Mouse (Mus musculus) granulocyte monocyte progenitor cell, adult 5-6 weeks (primary cell): ENCODE data around the gene Ptprg. TPM values are rescaled to one million over a fixed set of nuclear protein-coding genes. Genes with fewer than 3 reads are reported as not detected.
"Not testable (repeated sequence)": the region's sequence is repeated elsewhere in the genome, so short reads cannot be mapped to it uniquely, and the experiment has no call there.

Experiments
- ATAC-seq: replicated peaks from 2 replicates; pipeline ENCODE4 v1.8.0; 2016; ENCODE audit warnings: mild to moderate bottlenecking, moderate TSS enrichment, inconsistent platforms; ENCODE audit not compliant: poor library complexity, severe bottlenecking
- total RNA-seq, 2 experiments: library from RNA; stranded (forward) in 1 of 2; stranded (reverse) in 1 of 2; fragments of 200-712, 200-1000 nt in 1 of 2; fragments of >200 nt in 1 of 2; fragmentation: Nextera tagmentation in 1 of 2; gene quantifications; 2 replicates each; pipeline ENCODE4 v1.2.3; 2014 to 2017

The Ptprg gene
- total RNA-seq, 2 experiments from 2014 or later, result not detected

DNA sequence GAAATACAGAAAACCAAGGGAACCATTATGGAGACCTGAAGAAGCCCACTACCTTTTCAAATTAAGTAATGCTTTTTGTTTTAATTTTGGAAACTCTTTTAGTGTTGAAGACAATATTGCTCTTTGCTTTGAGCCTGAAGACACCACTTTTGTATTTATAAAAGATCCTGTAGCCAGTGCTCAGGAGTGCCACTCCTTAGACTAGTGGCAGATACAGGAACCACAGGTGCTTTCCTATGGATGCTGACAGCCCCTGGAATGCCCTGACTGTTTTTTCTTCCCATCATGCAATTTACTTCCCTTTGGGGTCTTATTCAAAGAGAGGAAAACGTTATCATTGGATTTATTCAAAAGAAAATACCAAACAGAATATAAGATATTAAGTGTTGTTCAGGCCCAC is 381.9 kb downstream of the Ptprg start:
- ATAC-seq, result no peak

DNA sequence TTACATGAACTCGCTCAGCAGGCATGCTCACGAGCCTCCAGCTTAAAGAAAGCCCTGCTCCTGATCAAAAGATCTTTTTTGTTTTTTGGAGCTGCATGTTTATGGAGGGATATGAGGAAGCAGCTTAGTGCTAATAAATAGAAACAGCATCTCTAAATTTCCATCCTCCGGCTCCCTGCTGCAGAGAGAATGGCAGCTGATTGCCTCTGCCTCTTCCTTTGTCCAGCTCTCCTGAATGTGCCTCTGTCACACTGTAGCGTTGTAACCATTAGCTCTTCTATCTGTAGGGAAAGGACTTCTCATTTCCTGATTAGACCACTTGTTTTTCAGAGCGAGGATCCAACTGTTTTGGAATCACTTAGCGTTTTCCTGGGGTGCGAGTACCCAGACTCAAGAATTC is 382.4 kb downstream of the Ptprg start:
- no peak for ATAC-seq

DNA sequence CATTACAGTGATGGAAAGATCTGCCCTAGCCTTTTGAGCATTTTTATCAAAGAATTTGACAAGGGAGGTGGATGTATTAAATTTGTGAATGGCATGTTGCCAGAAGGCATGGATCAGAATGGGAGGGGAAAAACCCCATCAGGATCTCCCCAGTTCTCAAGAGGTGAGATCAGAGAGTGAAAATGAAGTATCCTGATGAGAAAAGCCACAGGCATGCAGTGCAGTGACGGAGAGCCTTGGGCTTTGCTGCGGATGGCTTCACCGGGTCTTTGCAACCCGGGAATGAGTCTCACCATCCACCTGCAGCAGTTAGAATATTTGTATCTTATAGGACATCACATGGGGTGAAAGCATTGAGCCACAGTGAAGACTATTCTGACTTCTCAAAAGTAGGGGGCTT is 385.6 kb downstream of the Ptprg start:
- no peak for ATAC-seq

DNA sequence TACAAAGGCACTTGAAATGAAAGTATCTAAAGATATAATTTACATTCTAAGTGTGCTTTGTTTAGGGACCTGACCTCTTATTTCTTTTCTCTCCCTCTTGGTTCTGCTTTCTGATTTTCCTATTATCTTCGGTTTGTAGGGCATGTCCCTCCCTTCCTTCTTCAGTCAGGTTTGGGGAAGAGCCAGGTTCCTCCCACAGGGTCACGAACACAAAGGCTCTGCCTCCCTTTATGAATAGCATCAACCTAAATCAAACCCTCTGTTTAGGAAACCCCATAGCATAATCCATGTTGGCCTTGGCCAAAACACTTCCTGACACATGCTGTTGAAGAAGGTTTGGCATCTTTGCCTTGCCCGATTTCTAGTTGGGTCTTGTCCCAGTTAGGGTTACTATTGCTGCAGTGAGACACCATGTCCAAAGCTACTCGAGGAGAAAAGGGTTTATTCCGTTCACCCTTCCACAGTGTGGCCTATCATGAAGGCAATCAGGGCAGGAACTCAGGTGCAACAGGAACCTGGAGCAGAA is 388.7 kb downstream of the Ptprg start:
- ATAC-seq, result no peak

DNA sequence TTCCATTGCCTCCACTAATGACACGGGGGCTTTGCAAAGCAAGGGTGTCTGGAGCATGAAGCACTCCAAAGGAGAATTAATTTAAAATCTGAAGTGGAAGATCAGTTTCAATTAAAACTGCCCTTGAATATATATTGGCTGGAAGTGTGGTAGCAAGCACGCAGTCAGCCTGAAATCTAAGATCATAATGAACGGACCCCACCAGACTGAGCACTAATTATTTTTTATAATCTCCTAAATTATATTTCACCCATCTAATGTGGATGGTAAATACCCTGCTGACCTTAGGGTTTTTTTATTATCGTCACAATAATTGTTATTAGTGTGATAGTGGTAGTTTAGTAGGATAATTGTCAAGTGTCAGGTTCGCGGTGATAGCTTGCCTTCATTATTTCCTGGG is 397.0 kb downstream of the Ptprg start:
- ATAC-seq, result no peak

DNA sequence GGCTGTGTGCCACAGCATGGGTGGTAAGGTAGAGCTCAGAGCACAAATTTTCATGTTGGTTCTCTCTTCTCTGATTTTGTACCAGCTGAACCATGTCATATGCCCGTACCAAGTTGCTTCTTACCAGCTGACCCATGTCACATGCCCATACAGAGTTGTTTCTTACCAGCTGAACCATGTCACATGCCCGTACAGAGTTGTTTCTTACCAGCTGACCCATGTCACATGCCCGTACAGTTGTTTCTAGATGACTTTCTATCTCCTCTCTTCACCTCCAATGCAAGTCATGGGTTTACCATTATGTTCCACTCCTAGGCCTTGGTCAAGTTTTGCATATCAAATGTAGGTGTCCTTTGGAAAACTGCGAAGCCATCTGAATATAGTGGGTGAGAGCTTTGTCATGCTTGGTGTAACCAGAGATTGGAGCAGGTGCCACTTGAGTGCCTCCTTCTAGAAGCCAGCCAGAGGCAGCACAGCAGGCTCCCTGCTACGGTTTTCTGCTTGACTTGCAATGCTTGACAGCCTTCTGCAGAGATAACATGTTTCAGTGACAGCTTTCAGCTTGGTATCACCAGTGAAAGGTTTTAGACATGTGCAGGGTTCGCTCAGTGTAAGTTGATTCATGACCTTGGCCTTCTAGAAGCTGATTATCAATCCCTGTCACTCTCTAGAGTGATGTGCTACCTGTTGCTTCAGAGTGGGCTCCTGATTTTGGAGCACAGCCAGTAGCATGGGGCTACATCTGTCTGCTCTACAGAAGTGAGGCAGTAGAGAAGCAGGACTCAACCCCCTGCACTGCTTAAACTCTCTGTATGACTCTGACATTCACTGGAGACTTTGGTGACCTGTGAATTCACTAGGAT is 401.9 kb downstream of the Ptprg start:
- no peak for ATAC-seq

DNA sequence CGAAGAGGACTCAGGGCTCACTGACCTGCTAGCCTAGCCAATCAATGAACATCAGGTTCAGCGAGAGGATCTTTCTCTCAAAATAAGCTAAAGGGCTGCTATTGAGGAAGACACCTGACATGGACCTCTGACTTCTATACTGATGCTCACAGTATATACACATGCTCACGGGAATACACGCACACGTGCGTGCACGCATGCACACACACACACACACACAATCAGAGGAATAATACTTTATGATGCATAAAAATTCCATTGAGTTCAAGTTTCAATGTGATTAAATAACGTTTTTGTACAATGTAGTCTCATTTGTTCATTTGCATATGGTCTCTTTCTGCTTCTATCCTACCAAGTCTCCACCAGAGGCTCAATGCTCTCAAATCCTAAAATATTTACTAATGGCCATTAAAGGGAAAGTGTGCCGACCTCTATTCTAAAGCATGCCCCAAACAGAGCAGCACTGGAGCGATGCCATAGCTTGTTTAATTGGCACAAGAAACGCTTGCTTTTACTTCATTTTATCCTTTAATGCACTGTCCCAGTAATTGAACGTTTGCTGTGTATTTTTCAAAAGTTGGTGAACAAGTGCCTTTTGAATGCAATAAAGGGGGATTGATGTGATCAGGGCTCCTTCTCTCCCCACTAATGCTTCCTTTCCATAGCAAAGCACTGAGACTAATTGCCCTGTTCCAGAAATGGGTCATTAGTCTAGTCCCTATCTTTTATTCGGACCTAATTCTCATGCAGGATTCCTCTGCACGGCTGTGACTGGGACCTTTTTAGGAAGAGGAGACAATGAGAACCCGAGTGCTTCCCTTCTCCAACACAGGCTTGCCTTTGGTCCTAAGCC is 407.2 kb downstream of the Ptprg start:
- no peak for ATAC-seq

DNA sequence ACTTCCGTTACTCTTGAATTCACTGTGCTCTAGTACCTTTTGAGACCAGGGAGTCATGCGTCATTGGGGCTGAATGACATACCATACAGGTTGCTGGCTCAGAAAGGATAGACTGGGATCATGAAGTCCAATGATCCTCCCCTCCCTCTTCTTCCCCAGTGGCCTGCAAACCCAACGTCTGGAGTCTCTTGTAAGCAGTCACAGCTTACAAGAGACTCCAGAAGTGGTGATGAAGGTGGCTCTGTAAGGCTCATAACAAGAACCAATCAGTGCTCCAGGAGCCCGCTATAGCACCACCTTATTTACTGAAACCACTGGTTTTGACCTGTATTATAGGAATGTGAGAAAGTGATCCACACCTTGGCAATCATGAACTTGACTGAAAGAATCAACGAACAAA is 408.8 kb downstream of the Ptprg start:
- no peak for ATAC-seq

DNA sequence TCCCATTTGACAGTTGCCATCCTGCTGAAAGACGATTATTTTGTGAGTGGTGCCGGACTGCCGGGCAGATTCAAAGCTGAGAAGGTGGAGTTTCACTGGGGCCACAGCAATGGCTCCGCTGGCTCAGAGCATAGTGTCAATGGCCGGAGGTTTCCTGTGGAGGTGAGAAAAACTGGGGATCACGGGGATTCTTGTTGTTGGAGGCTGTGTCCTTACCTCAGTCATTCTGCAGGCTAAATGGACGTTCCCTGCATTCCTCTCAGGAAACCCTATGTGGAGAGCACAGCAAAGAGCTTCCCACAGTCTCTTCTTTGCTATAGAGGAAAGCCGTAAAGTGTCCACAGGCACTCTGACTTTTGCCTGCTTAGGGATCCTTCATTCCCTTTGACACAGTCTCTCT is 409.2 kb downstream of the Ptprg start:
- ATAC-seq, result no peak

DNA sequence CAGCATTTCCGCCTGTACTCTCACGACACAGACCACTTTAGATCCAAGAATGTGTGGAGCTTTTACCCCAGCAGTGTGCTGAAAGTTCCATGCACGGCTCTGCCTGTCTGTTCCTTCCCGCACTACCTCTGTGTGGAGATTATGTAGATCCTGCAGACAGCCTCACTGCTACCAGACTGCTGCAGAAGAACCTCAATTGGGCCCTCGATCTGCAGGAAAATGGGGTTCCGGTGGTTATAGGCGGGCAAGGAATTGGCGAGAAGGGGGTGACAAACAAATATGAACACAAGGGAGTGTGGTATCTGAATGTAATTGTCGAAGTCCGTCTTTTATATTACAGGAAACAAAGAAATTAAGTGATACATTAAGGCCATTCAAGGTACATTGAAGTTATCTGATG is 410.5 kb downstream of the Ptprg start:
- ATAC-seq, result no peak

DNA sequence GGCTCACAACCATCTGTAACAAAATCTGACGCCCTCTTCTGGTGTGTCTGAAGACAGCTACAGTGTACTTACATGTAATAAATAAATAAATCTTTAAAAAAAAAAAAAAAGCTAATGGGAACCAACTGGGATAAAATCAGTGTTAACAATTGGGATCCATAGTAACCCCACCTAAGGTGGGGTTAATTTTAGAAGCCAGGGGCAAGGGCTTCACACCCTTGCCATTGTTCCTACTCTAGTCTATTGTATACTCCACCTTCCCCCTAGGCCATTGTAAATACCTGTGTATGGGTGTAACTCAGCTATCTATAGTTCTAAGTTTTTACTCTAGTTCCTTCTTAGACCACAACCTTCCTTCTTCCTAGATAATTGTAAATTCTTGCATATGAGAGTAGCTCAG is 411.0 kb downstream of the Ptprg start:
- ATAC-seq, result not testable (repeated sequence)

DNA sequence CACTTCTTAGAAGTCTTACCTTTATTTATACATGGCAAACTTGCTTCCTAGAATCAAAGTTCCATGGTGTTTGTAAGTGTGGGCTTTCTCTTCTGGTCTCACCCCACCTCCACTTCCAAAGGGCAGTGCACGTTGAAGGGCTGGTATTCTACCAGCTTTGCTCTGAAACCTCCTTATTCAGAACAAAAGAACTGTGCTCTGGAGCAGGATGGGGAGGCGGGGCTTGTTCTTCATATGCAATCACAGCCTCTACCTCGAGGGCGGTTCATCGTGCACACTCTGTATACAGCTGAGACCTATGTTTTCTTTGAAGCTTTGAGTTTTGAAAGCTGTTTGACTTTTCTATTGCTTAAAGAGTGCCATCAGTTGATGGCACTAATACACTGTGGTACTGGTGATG is 412.5 kb downstream of the Ptprg start:
- ATAC-seq, result no peak

DNA sequence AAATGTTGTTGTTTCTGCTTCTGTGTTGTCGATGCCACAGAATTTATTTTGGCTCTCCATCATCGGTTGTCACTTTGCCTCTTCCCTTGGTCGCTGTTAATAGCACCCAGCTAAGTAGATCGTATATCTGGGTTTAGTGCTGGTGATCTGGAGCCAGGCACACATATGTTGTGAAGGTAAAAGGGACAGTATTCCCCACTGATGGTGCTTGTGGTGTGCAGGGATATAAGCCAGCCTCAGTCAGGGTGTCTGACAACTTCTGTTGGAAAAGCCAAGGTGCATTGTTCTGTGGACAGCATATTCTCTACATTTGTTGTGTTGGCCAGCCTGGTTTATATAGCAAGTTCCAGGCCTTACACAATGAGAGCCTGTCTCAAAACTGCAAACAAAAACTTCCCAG is 428.4 kb downstream of the Ptprg start:
- no peak for ATAC-seq

DNA sequence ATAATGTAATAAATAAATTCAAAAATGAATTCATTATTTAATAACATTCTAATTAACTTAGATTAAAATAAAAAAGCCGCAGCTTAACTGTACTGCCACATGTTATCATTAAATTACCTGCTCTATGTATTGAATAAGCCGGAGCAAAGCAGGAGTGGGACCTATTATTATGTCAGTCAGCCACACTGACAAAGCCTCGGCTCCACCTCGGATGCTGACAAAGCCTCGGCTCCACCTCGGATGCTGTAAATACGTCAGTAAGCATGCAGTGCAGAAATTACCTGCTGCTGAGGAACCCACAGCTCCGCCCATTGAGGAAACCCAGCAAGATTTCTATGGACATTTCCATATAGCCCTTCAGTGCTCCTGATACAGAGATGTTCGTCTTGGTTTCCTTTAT is 429.7 kb downstream of the Ptprg start:
- no peak for ATAC-seq

DNA sequence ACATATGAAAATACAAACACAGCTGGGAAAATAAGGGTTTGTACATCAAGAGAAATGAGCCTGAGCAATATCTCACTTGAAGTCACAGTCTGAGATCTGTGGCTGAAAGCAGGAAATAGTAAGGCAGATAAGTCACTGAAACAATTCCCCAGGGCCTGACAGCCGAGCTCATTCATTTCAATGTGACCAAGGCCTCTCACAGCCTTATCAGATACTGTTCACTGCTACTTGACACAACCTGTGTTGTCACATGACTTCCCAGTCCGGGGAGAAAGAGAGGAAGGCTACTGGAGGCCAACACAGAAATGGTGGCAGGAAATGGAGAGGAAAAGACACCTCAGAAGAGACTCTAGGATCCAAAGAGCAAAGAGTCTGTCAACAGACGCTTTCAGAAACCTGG is 430.8 kb downstream of the Ptprg start:
- no peak for ATAC-seq

DNA sequence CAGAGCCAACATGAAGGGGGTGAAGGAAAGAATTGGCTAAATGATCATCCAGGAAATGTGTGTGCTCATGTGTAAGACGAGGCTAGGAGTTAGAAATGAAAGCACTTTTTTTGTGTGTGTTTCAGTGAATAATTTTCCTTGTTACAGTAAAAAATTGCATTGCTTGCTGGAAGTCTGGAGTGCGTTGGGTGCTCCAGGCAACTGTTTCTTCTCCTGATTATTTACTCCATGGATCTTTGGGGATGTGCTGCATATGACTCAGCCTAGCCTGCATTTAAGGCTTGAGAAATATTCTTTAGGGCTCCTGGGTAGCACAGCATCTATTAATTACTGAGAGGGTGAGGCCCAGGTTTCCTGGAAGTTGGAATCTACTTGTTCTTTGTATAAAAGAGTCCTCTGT is 435.6 kb downstream of the Ptprg start:
- ATAC-seq, result no peak

DNA sequence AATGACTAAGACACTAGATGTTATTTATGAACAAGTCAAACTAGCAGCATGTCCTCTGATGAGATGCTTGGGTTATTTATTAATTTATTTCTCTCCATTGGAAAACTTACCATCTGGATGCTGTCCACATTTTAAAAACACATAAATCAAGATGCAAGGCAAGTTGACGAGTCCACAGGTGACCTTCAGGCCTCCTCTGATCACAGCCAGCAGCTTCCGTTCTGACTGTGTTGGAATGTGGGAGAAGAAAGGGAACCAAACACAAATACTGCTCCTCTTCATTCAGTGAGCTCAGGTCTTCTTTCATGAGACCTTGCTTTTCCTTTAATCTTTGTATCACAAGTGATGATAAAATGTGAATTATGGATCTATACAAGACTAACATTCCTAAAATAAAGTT is 437.8 kb downstream of the Ptprg start:
- no peak for ATAC-seq

DNA sequence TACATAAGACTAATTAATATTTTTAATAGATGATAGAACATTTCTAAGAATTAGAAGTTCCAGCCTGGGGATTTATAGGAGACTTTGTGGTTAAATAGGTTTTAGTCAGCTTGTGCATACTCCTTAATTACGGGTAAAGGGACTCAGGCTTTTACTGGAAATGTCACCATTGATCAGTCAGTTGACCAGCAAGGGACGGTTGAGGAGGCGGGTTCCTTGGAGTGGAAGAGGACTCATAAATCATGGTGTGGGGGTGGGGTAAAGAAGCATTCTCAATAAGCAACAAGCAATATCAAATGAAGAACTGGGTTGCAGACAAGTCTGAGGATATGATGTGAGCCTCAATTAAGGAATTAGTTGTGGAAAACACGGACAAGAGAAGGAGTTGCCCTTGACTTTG is 438.8 kb downstream of the Ptprg start:
- no peak for ATAC-seq

DNA sequence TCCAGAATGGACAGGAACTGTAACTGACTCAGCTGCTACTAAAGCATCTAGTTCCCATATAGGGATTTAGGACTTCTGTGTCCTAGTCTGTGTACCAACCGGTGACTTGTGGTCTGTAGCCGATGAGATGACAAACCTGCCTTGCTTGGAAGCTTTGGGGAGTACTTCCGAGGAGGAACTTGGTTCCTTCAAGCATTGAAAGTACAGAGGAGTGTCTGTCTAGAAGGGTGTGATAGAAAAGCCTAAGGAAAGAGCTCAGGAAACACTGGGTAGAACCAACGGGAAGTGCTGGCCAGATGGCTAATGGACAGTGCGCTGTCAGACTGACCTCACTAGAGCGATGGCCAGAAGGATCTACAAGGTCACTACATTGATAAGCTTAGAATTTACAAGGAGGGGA is 439.2 kb downstream of the Ptprg start:
- ATAC-seq, result no peak

DNA sequence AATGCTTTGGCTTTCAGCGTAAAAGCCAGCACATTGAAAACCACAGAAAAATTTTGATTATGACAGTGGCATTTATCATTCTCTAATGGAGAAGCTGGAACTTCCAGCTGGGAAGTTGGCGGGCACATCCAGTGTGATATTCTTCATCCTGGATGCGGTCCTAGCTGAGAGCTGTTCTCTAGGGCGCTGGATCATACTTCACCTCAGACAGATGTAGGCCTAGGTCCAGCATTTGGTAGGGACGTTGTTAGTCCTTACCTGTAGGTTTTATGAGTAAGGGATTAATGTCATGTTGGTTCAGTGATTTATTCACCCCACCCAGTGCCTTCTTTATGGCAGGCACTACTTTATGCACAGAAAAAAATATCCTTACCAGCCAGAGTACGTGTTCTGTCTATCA is 444.2 kb downstream of the Ptprg start:
- ATAC-seq, result no peak

DNA sequence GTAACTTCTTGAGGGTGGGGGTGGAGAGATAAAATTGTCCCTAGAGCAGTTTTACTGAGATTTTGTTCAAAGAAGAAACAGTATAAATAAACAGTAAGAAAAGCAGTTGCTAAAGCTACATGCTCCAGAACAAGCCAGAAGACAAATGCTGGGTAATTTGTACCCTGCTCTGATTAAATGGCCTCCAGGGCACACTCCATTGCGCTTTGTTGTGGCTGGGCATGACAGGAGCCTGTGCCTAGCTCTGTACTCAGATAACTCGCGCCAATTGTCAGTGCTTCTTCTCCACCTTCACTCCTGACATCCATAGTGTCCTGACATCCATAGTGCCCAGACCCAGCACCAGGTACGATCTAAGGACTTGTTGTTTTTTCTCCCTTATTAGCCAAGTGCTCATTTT is 445.1 kb downstream of the Ptprg start:
- ATAC-seq, result no peak
